Mouse (Mus musculus) heart, postnatal 0 days (tissue): ENCODE measurements at regions not wholly inside any gene's neighbourhood (a gene's known extent, or its start where the extent isn't known, plus 50 kb on each side); places are given as distances from the start of the nearest gene placed in this dataset.

Experiments
- CTCF ChIP-seq: IDR thresholded peaks from 2 replicates; pipeline ENCODE4 v1.5.1; 2016; ENCODE audit warnings: antibody characterized with exemption, control low read depth, low read depth
- EP300 ChIP-seq: IDR thresholded peaks from 2 replicates; pipeline ENCODE4 v1.6.1; 2016; ENCODE audit warnings: antibody characterized with exemption, low read depth

- TF ChIP-seq CTCF (no peak), EP300 (no peak)
Observed at GRCm38 (mm10) chr7:37290493-37291045, 482.9 kb downstream of the Zfp536 start.
